Mouse (Mus musculus): ENCODE data around the gene Deup1. TPM values are rescaled to one million over a fixed set of nuclear protein-coding genes. Genes with fewer than 3 reads are reported as not detected.

The Deup1 gene
- total RNA-seq, 1 experiment: 0.31 TPM

DNA sequence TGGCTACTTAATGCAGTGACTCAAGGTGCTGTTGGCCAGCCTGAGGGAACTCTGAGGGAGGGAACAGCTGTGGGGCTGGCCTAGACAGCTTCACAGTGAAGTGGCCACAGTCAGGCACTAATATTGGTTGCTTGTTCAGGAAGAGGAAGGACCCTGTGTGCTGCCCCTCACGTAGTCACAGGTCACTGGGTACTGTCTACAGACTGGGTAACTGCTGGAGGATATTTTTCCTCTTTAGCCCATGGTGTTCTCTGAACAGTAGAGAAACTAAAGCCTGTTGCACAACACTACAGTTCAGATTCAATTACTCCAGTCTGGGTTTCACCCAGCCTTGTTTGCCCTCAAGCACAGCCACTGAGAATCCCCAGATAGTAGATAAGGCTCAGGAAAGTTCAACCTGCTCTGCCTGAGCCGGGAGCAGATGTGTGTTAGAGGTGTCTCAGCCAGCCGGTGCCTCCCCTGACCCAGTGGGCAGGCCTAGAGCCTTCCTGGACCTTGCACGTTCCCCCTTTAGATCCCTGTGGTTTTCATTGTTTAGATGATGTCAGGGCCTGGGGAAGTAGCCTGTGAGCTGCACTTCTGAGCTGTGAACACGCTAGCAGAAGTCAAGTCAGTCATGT lies 85.9 kb downstream of the Deup1 start:
- no peak overlapping the region for H3K9ac ChIP-seq (ENCODE audit: insufficient read depth, low read depth, low read length, poor library complexity, severe bottlenecking)
- H3K4me1 ChIP-seq (ENCODE audit: control insufficient read depth in 2 of 2, insufficient read depth in 2 of 2, low read length in 2 of 2, poor library complexity in 1 of 2): peaks cover 0 to 7% of the 10 kb centered on the region in 2 experiments; a peak in 1 of 4 replicates
- TF ChIP-seq MAFK (IDR thresholded peaks at IDR 0.05; ENCODE audit: insufficient read depth, low read depth, low read length) (no peak), ZC3H11A (IDR thresholded peaks at IDR 0.05; ENCODE audit: borderline replicate concordance, low read depth, low read length) (no peak), ZNF384 (IDR thresholded peaks at IDR 0.05; ENCODE audit: low read depth, low read length) (no peak), CHD2 (IDR thresholded peaks at IDR 0.05; ENCODE audit: low read depth, low read length) (no peak), HCFC1 (IDR thresholded peaks at IDR 0.05; ENCODE audit: borderline replicate concordance, insufficient read depth, low read length) (no peak)
- in situ Hi-C loops (cut with MboI; ENCODE audit: low sequenced_read_pairs in 2 of 2, unreplicated experiment in 2 of 2): no loop called here
- no peaks in the 10 kb centered on the region for H3K9me3 ChIP-seq (ENCODE audit: control insufficient read depth, insufficient read depth, low read depth, low read length)
- H3K36me3 ChIP-seq (ENCODE audit: control insufficient read depth, insufficient read depth, low read length, poor library complexity, severe bottlenecking): no peaks in the 10 kb centered on the region; the same call in 1 of the 2 replicates
- no peak overlapping the region for H3K27ac ChIP-seq (ENCODE audit: insufficient read depth, low read depth, low read length, poor library complexity, severe bottlenecking)
- no peak for DNase-seq (ENCODE audit: low read depth, low spot score)
- H3K4me3 ChIP-seq (ENCODE audit: insufficient read depth in 1 of 2, low read depth in 1 of 2, low read length in 2 of 2, poor library complexity in 1 of 2, severe bottlenecking in 1 of 2): no peak overlapping the region

GRCm38 (mm10) chr9:15538979-15539533 lies 88.7 kb downstream of the Deup1 start:
- Histone ChIP-seq H3K9me3 (ENCODE audit: control insufficient read depth, insufficient read depth, low read depth, low read length) (no peaks in the 10 kb centered on the region), H3K36me3 (ENCODE audit: control insufficient read depth, insufficient read depth, low read length, poor library complexity, severe bottlenecking) (no peaks in the 10 kb centered on the region; the same call in 1 of the 2 replicates), H3K27ac (ENCODE audit: insufficient read depth, low read depth, low read length, poor library complexity, severe bottlenecking) (no peak overlapping the region), H3K9ac (ENCODE audit: insufficient read depth, low read depth, low read length, poor library complexity, severe bottlenecking) (no peak overlapping the region), H3K4me1 (ENCODE audit: control insufficient read depth in 2 of 2, insufficient read depth in 2 of 2, low read length in 2 of 2, poor library complexity in 1 of 2) (peaks cover 0 to 4% of the 10 kb centered on the region in 2 experiments; a peak in 1 of 4 replicates), H3K4me3 (ENCODE audit: insufficient read depth in 1 of 2, low read depth in 1 of 2, low read length in 2 of 2, poor library complexity in 1 of 2, severe bottlenecking in 1 of 2) (no peak overlapping the region)
- DNase-seq (ENCODE audit: low read depth, low spot score): no peak
- in situ Hi-C loops (cut with MboI; ENCODE audit: low sequenced_read_pairs in 2 of 2, unreplicated experiment in 2 of 2): no loop called here
- TF ChIP-seq CHD2 (IDR thresholded peaks at IDR 0.05; ENCODE audit: low read depth, low read length) (no peak), MAFK (IDR thresholded peaks at IDR 0.05; ENCODE audit: insufficient read depth, low read depth, low read length) (no peak), HCFC1 (IDR thresholded peaks at IDR 0.05; ENCODE audit: borderline replicate concordance, insufficient read depth, low read length) (no peak), ZNF384 (IDR thresholded peaks at IDR 0.05; ENCODE audit: low read depth, low read length) (no peak), ZC3H11A (IDR thresholded peaks at IDR 0.05; ENCODE audit: borderline replicate concordance, low read depth, low read length) (no peak)

GRCm38 (mm10) chr9:15537455-15538048 lies 90.2 kb downstream of the Deup1 start:
- Histone ChIP-seq H3K36me3 (ENCODE audit: control insufficient read depth, insufficient read depth, low read length, poor library complexity, severe bottlenecking) (no peaks in the 10 kb centered on the region; the same call in 1 of the 2 replicates), H3K4me3 (ENCODE audit: insufficient read depth in 1 of 2, low read depth in 1 of 2, low read length in 2 of 2, poor library complexity in 1 of 2, severe bottlenecking in 1 of 2) (no peak overlapping the region), H3K4me1 (ENCODE audit: control insufficient read depth in 2 of 2, insufficient read depth in 2 of 2, low read length in 2 of 2, poor library complexity in 1 of 2) (peaks cover 0 to 4% of the 10 kb centered on the region in 2 experiments; a peak in 1 of 4 replicates), H3K9ac (ENCODE audit: insufficient read depth, low read depth, low read length, poor library complexity, severe bottlenecking) (no peak overlapping the region), H3K27ac (ENCODE audit: insufficient read depth, low read depth, low read length, poor library complexity, severe bottlenecking) (no peak overlapping the region), H3K9me3 (ENCODE audit: control insufficient read depth, insufficient read depth, low read depth, low read length) (no peaks in the 10 kb centered on the region)
- TF ChIP-seq ZNF384 (IDR thresholded peaks at IDR 0.05; ENCODE audit: low read depth, low read length): no peak
- no peak for TF ChIP-seq CHD2 (IDR thresholded peaks at IDR 0.05; ENCODE audit: low read depth, low read length)
- DNase-seq (ENCODE audit: low read depth, low spot score): no peak
- in situ Hi-C loops (cut with MboI; ENCODE audit: low sequenced_read_pairs in 2 of 2, unreplicated experiment in 2 of 2): no loop called here

GRCm38 (mm10) chr9:15536861-15537426 lies 90.8 kb downstream of the Deup1 start:
- H3K9me3 ChIP-seq (ENCODE audit: control insufficient read depth, insufficient read depth, low read depth, low read length): no peaks in the 10 kb centered on the region
- peaks cover 0 to 4% of the 10 kb centered on the region in 2 experiments; a peak in 1 of 4 replicates for H3K4me1 ChIP-seq (ENCODE audit: control insufficient read depth in 2 of 2, insufficient read depth in 2 of 2, low read length in 2 of 2, poor library complexity in 1 of 2)
- TF ChIP-seq HCFC1 (IDR thresholded peaks at IDR 0.05; ENCODE audit: borderline replicate concordance, insufficient read depth, low read length): no peak
- TF ChIP-seq MAFK (IDR thresholded peaks at IDR 0.05; ENCODE audit: insufficient read depth, low read depth, low read length): no peak
- no peak for TF ChIP-seq ZNF384 (IDR thresholded peaks at IDR 0.05; ENCODE audit: low read depth, low read length)
- no peak for TF ChIP-seq CHD2 (IDR thresholded peaks at IDR 0.05; ENCODE audit: low read depth, low read length)
- no peak for TF ChIP-seq ZC3H11A (IDR thresholded peaks at IDR 0.05; ENCODE audit: borderline replicate concordance, low read depth, low read length)
- no peak overlapping the region for H3K4me3 ChIP-seq (ENCODE audit: insufficient read depth in 1 of 2, low read depth in 1 of 2, low read length in 2 of 2, poor library complexity in 1 of 2, severe bottlenecking in 1 of 2)
- H3K36me3 ChIP-seq (ENCODE audit: control insufficient read depth, insufficient read depth, low read length, poor library complexity, severe bottlenecking): no peaks in the 10 kb centered on the region; the same call in 1 of the 2 replicates
- in situ Hi-C loops (cut with MboI; ENCODE audit: low sequenced_read_pairs in 2 of 2, unreplicated experiment in 2 of 2): no loop called here
- no peak for DNase-seq (ENCODE audit: low read depth, low spot score)
- H3K27ac ChIP-seq (ENCODE audit: insufficient read depth, low read depth, low read length, poor library complexity, severe bottlenecking): no peak overlapping the region
- H3K9ac ChIP-seq (ENCODE audit: insufficient read depth, low read depth, low read length, poor library complexity, severe bottlenecking): no peak overlapping the region
